Mouse (Mus musculus) intestine, embryonic 16.5 days (tissue): ENCODE measurements around the gene Clstn1. TPM values are rescaled to one million over a fixed set of nuclear protein-coding genes. Genes with fewer than 3 reads are reported as not detected.

Source experiments
- ATAC-seq: fragments of 200-750 bp; cut with Nextera tagmentation; 2 replicates; pipeline ENCODE4 v1.8.0; 2017; ENCODE audit warnings: moderate TSS enrichment, moderate library complexity
- H3K27ac ChIP-seq: fragments of 300-500 bp; sonication (generic); 2 replicates; pipeline ENCODE4 v1.5.1; 2014; ENCODE audit warnings: mild to moderate bottlenecking, low read length
- H3K27me3 ChIP-seq: fragments of 300-500 bp; sonication (generic); replicated peaks from 2 replicates; pipeline ENCODE4 v1.6.1; 2014; ENCODE audit warnings: low read length, control low read depth, mixed read lengths; ENCODE audit not compliant: control insufficient read depth, insufficient read depth
- H3K36me3 ChIP-seq: fragments of 300-500 bp; sonication (generic); 2 replicates; pipeline ENCODE4 v1.6.1; 2014; ENCODE audit warnings: low read length, control low read depth; ENCODE audit not compliant: control insufficient read depth, insufficient read depth
- H3K4me1 ChIP-seq: fragments of 300-500 bp; sonication (generic); 2 replicates; pipeline ENCODE4 v1.6.1; 2014; ENCODE audit warnings: low read length, control low read depth, mixed read lengths; ENCODE audit not compliant: control insufficient read depth, insufficient read depth
- H3K4me2 ChIP-seq: fragments of 300-500 bp; sonication (generic); 2 replicates; pipeline ENCODE4 v1.6.1; 2014; ENCODE audit warnings: low read depth, low read length, control low read depth
- H3K4me3 ChIP-seq: fragments of 300-500 bp; sonication (generic); 2 replicates; pipeline ENCODE4 v1.5.1; 2014; ENCODE audit warnings: mild to moderate bottlenecking, low read length
- H3K9ac ChIP-seq: fragments of 300-500 bp; sonication (generic); 2 replicates; pipeline ENCODE4 v1.6.1; 2014; ENCODE audit warnings: low read depth, low read length
- H3K9me3 ChIP-seq: fragments of 300-500 bp; sonication (generic); 2 replicates; pipeline ENCODE4 v1.6.1; 2016; ENCODE audit warnings: low read length, control low read depth; ENCODE audit not compliant: control insufficient read depth
- WGBS: fragments of 180-500 bp; shearing (Covaris S2); extraction: QIAGEN DNeasy Blood & Tissue Kit; methylation state at CpG from one replicate; pipeline ENCODE4 v1.1.7; 2014; 5-methylcytosine and 5-hydroxymethylcytosine counted together
- polyA plus RNA-seq: library from polyadenylated mRNA; unstranded; fragments of >200 nt; fragmentation: Nextera tagmentation; extraction: Ambion mirVana; gene quantifications from 2 replicates; pipeline ENCODE4 v1.2.1, GENCODE M21; 2015

Gene Clstn1
- polyA plus RNA-seq, 1 experiment from 2014 or later, result 10.8 TPM

GRCm38 (mm10) chr4:149563941-149564361 lies 22.3 kb upstream of the Clstn1 start:
- Histone ChIP-seq H3K4me2 (0 out of 2 replicates have a peak overlapping the region, but pooled peaks have one; percentile 16), H3K27ac (peak overlapping the region; percentile 57)
- WGBS, result 58% methylated on average over 10 of the region's 10 CpGs

GRCm38 (mm10) chr4:149564452-149565407 lies 21.5 kb upstream of the Clstn1 start:
- Histone ChIP-seq H3K4me2 (peak overlapping the region; percentile 41), H3K27me3 (no peaks in the 10 kb centered on the region), H3K9ac (0 out of 2 replicates have a peak overlapping the region, but pooled peaks have one; percentile 41), H3K36me3 (no peaks in the 10 kb centered on the region), H3K9me3 (no peaks in the 10 kb centered on the region), H3K4me1 (peaks cover 49% of the 10 kb centered on the region), H3K4me3 (0 out of 2 replicates have a peak overlapping the region, but pooled peaks have one; percentile 0), H3K27ac (peak overlapping the region; percentile 83)
- ATAC-seq, result peak; percentile 69
- 41% methylated on average over 20 of the region's 20 CpGs for WGBS

More at GRCm38 (mm10) chr4:149563941-149564361, 22.3 kb upstream of the Clstn1 start:
- Histone ChIP-seq H3K9me3 (no peaks in the 10 kb centered on the region), H3K9ac (peak overlapping the region; percentile 41; the same call in 1 of the 2 replicates), H3K4me1 (peaks cover 42% of the 10 kb centered on the region), H3K27me3 (no peaks in the 10 kb centered on the region), H3K4me3 (0 out of 2 replicates have a peak overlapping the region, but pooled peaks have one; percentile 0), H3K36me3 (no peaks in the 10 kb centered on the region)
- ATAC-seq, result peak; percentile 52

- H3K4me2 ChIP-seq, result no peak overlapping the region
- H3K4me1 ChIP-seq, result peaks cover 64% of the 10 kb centered on the region
- ATAC-seq, result peak; percentile 57
Observed at GRCm38 (mm10) chr4:149567432-149568026, 18.7 kb upstream of the Clstn1 start.

GRCm38 (mm10) chr4:149568622-149569021 lies 17.6 kb upstream of the Clstn1 start:
- H3K4me1 ChIP-seq, result peaks cover 58% of the 10 kb centered on the region

More at GRCm38 (mm10) chr4:149567432-149568026, 18.7 kb upstream of the Clstn1 start:
- peak overlapping the region; percentile 21; the same call in 1 of the 2 replicates for H3K9ac ChIP-seq
- H3K4me3 ChIP-seq, result no peak overlapping the region
- H3K27me3 ChIP-seq, result no peaks in the 10 kb centered on the region
- H3K27ac ChIP-seq, result peak overlapping the region; percentile 85
- H3K36me3 ChIP-seq, result no peaks in the 10 kb centered on the region
- WGBS, result 20% methylated on average over 8 of the region's 8 CpGs
- H3K9me3 ChIP-seq, result no peaks in the 10 kb centered on the region

GRCm38 (mm10) chr4:149569781-149570497 lies 16.3 kb upstream of the Clstn1 start:
- Histone ChIP-seq H3K9me3 (no peaks in the 10 kb centered on the region), H3K27ac (peak overlapping the region; percentile 52), H3K4me3 (no peak overlapping the region), H3K4me1 (peaks cover 46% of the 10 kb centered on the region), H3K9ac (peak overlapping the region; percentile 21; the same call in 1 of the 2 replicates), H3K27me3 (no peaks in the 10 kb centered on the region), H3K36me3 (no peaks in the 10 kb centered on the region), H3K4me2 (peak overlapping the region; percentile 16; the same call in 1 of the 2 replicates)
- 0 out of 2 replicates have a peak, but pooled peaks have one; percentile 10 for ATAC-seq
- 72% methylated on average over 6 of the region's 6 CpGs for WGBS

More at GRCm38 (mm10) chr4:149568622-149569021, 17.6 kb upstream of the Clstn1 start:
- Histone ChIP-seq H3K27ac (peak overlapping the region; percentile 85; the same call in 1 of the 2 replicates), H3K36me3 (no peaks in the 10 kb centered on the region), H3K4me3 (no peak overlapping the region), H3K9ac (no peak overlapping the region), H3K27me3 (no peaks in the 10 kb centered on the region), H3K9me3 (no peaks in the 10 kb centered on the region), H3K4me2 (no peak overlapping the region)
- peak; percentile 31 for ATAC-seq
- 35% methylated on average over 6 of the region's 6 CpGs for WGBS

- H3K9me3 ChIP-seq, result no peaks in the 10 kb centered on the region
- H3K9ac ChIP-seq, result no peak overlapping the region
- no peaks in the 10 kb centered on the region for H3K27me3 ChIP-seq
- H3K4me3 ChIP-seq, result no peak overlapping the region
- H3K4me2 ChIP-seq, result no peak overlapping the region
- WGBS, result 70% methylated on average over 4 of the region's 4 CpGs
- no peaks in the 10 kb centered on the region for H3K36me3 ChIP-seq
- ATAC-seq, result no peak
- H3K4me1 ChIP-seq, result peaks cover 40% of the 10 kb centered on the region
- peak overlapping the region; percentile 43 for H3K27ac ChIP-seq
Observed at GRCm38 (mm10) chr4:149570498-149570863, 15.8 kb upstream of the Clstn1 start.

- H3K27ac ChIP-seq, result peak overlapping the region; percentile 62
- H3K4me1 ChIP-seq, result peaks cover 40% of the 10 kb centered on the region
- H3K27me3 ChIP-seq, result no peaks in the 10 kb centered on the region
- H3K36me3 ChIP-seq, result no peaks in the 10 kb centered on the region
- no peak overlapping the region for H3K4me2 ChIP-seq
- peak; percentile 43 for ATAC-seq
- 40% methylated on average over 5 of the region's 5 CpGs for WGBS
- no peak overlapping the region for H3K4me3 ChIP-seq
- H3K9me3 ChIP-seq, result no peaks in the 10 kb centered on the region
- H3K9ac ChIP-seq, result peak overlapping the region; percentile 34; the same call in 1 of the 2 replicates
Observed at GRCm38 (mm10) chr4:149571209-149571608, 15.1 kb upstream of the Clstn1 start.

GRCm38 (mm10) chr4:149571651-149572149 lies 14.6 kb upstream of the Clstn1 start:
- peak overlapping the region; percentile 62 for H3K27ac ChIP-seq
- H3K9ac ChIP-seq, result peak overlapping the region; percentile 34
- 46% methylated on average over 8 of the region's 8 CpGs for WGBS
- H3K4me1 ChIP-seq, result peaks cover 40% of the 10 kb centered on the region
- H3K4me2 ChIP-seq, result no peak overlapping the region
- no peaks in the 10 kb centered on the region for H3K27me3 ChIP-seq
- H3K9me3 ChIP-seq, result no peaks in the 10 kb centered on the region
- no peaks in the 10 kb centered on the region for H3K36me3 ChIP-seq
- H3K4me3 ChIP-seq, result no peak overlapping the region
- ATAC-seq, result peak; percentile 54
